Mouse (Mus musculus) left cerebral cortex, adult 18-20 months (tissue): Measurements from ENCODE around the gene Pcolce. TPM values are rescaled to one million over a fixed set of nuclear protein-coding genes. Genes with fewer than 3 reads are reported as not detected.
"Not testable (repeated sequence)": the region's sequence is repeated elsewhere in the genome, so short reads cannot be mapped to it uniquely, and the experiment has no call there.

Source experiments
- DNase-seq, 2 experiments: peaks; one replicate each; pipeline ENCODE4 v3.0.0; 2021 to 2022; ENCODE audit warnings: low spot score in 2 of 2, mixed read lengths in 1 of 2
- total RNA-seq, 2 experiments: library from RNA; stranded (reverse); gene quantifications; 2 replicates each; pipeline ENCODE4 v1.2.3; 2021

The Pcolce gene
- total RNA-seq, 2 experiments from 2014 or later = 12.6 to 15.2 TPM

- DNase-seq = no peak
Observed at GRCm38 (mm10) chr5:137629906-137630545, 16.4 kb upstream of the Pcolce start.

- no peak for DNase-seq
Observed at GRCm38 (mm10) chr5:137629306-137629721, 15.7 kb upstream of the Pcolce start.

GRCm38 (mm10) chr5:137628498-137629305, 15.1 kb upstream of the Pcolce start, which contains the start of the genes Fbxo24, Lrch4 and Gm20605:
TSS of gene Fbxo24 (minus strand) at chr5:137629002.
TSS of gene Lrch4 (plus strand) at chr5:137629121.
TSS of gene Gm20605 (plus strand) at chr5:137629175.
- peak; percentile 99 for DNase-seq

- DNase-seq = no peak
Observed at GRCm38 (mm10) chr5:137627991-137628390, 14.4 kb upstream of the Pcolce start.

- DNase-seq = no peak
Observed at GRCm38 (mm10) chr5:137623937-137624530, 10.4 kb upstream of the Pcolce start.

- no peak for DNase-seq
Observed at GRCm38 (mm10) chr5:137615347-137615746, 1.8 kb upstream of the Pcolce start.

GRCm38 (mm10) chr5:137614921-137615320, 1.3 kb upstream of the Pcolce start:
- DNase-seq = not testable (repeated sequence)

GRCm38 (mm10) chr5:137613076-137613475, 508 bp downstream of the Pcolce start:
- DNase-seq = no peak

- no peak for DNase-seq
Observed at GRCm38 (mm10) chr5:137611245-137611602, 2.4 kb downstream of the Pcolce start.

- no peak for DNase-seq
Observed at GRCm38 (mm10) chr5:137610548-137611244, 2.9 kb downstream of the Pcolce start.

- DNase-seq = no peak
Observed at GRCm38 (mm10) chr5:137610056-137610455, 3.5 kb downstream of the Pcolce start.

- no peak for DNase-seq
Observed at GRCm38 (mm10) chr5:137609292-137609691, 4.3 kb downstream of the Pcolce start.

GRCm38 (mm10) chr5:137608654-137609190, 4.9 kb downstream of the Pcolce start:
- DNase-seq = no peak

GRCm38 (mm10) chr5:137607860-137608653, 5.5 kb downstream of the Pcolce start:
- no peak for DNase-seq

- no peak for DNase-seq
Observed at GRCm38 (mm10) chr5:137601365-137601729, 12.2 kb downstream of the Pcolce start.

- DNase-seq = peak; percentile 94 to 95
Observed at GRCm38 (mm10) chr5:137600619-137601364, 12.8 kb downstream of the Pcolce start, which contains the start of gene Mospd3. TSS of gene Mospd3 (minus strand) at chr5:137601058.

GRCm38 (mm10) chr5:137600281-137600618, 13.3 kb downstream of the Pcolce start:
- no peak for DNase-seq

- DNase-seq = no peak
Observed at GRCm38 (mm10) chr5:137599600-137599999, 14.0 kb downstream of the Pcolce start.

- DNase-seq = no peak
Observed at GRCm38 (mm10) chr5:137598100-137598826, 15.3 kb downstream of the Pcolce start.
